Mouse (Mus musculus) embryonic facial prominence, embryonic 10.5 days (tissue): ENCODE data around the gene Mrps26. TPM values are rescaled to one million over a fixed set of nuclear protein-coding genes. Genes with fewer than 3 reads are reported as not detected.
"Not testable (repeated sequence)": the region's sequence is repeated elsewhere in the genome, so short reads cannot be mapped to it uniquely, and the experiment has no call there.

Experiments
- DNase-seq: peaks from one replicate; pipeline ENCODE4 v3.0.0-alpha.2; 2017; ENCODE audit warnings: low spot score
- H3K27ac ChIP-seq: fragments of 300-500 bp; sonication (generic); replicated peaks from 2 replicates; pipeline ENCODE4 v1.5.1; 2016; ENCODE audit warnings: mild to moderate bottlenecking
- H3K27me3 ChIP-seq: fragments of 300-500 bp; sonication (generic); replicated peaks from 2 replicates; pipeline ENCODE4 v1.6.1; 2016; ENCODE audit warnings: low read depth, mild to moderate bottlenecking; ENCODE audit not compliant: poor library complexity, severe bottlenecking
- H3K36me3 ChIP-seq: fragments of 300-500 bp; sonication (generic); replicated peaks from 2 replicates; pipeline ENCODE4 v1.6.1; 2016; ENCODE audit warnings: mild to moderate bottlenecking, moderate library complexity
- H3K4me1 ChIP-seq: fragments of 300-500 bp; sonication (generic); 2 replicates; pipeline ENCODE4 v1.6.1; 2016
- H3K4me3 ChIP-seq: fragments of 300-500 bp; sonication (generic); 2 replicates; pipeline ENCODE4 v1.5.1; 2016; ENCODE audit warnings: mild to moderate bottlenecking, moderate library complexity
- H3K9me3 ChIP-seq: fragments of 300-500 bp; sonication (generic); 2 replicates; pipeline ENCODE4 v1.6.1; 2016; ENCODE audit warnings: mild to moderate bottlenecking
- WGBS: fragments of 180-500 bp; shearing (Covaris S2); methylation state at CpG from one replicate; pipeline ENCODE4 v1.1.7; 2016; 5-methylcytosine and 5-hydroxymethylcytosine counted together
- polyA plus RNA-seq: library from polyadenylated mRNA; unstranded; fragments of >200 nt; fragmentation: Nextera tagmentation; extraction: Ambion mirVana; gene quantifications from 2 replicates; pipeline ENCODE4 v1.2.1, GENCODE M21; 2016

Mrps26 gene
- polyA plus RNA-seq, result 83.7 and 86.4 TPM in 2 replicates

- H3K27ac ChIP-seq, result peak within 1 kb of the TSS; percentile 84
- H3K36me3 ChIP-seq, result peaks cover 25% of the 10 kb centered on the region
- DNase-seq, result peak; percentile 95
- no peaks in the 10 kb centered on the region for H3K9me3 ChIP-seq
- H3K4me3 ChIP-seq, result peak within 1 kb of the TSS; percentile 73
- peaks cover 24% of the 10 kb centered on the region for H3K4me1 ChIP-seq
- WGBS, result under 1% methylated on average over 61 of the region's 61 CpGs
- no peaks in the 10 kb centered on the region for H3K27me3 ChIP-seq
Measured at GRCm38 (mm10) chr2:130563212-130564055, at the start of gene Mrps26. Gene Mrps26, plus strand, starts transcription at chr2:130563742.

GRCm38 (mm10) chr2:130513907-130514306 is 49.6 kb upstream of the Mrps26 start:
- Histone ChIP-seq H3K36me3 (peaks cover 53% of the 10 kb centered on the region), H3K4me1 (peaks cover 13% of the 10 kb centered on the region), H3K9me3 (no peaks in the 10 kb centered on the region), H3K27ac (no peak overlapping the region), H3K27me3 (no peaks in the 10 kb centered on the region), H3K4me3 (no peak overlapping the region)
- WGBS, result 92% methylated on average over 8 of the region's 8 CpGs
- DNase-seq, result no peak

DNA sequence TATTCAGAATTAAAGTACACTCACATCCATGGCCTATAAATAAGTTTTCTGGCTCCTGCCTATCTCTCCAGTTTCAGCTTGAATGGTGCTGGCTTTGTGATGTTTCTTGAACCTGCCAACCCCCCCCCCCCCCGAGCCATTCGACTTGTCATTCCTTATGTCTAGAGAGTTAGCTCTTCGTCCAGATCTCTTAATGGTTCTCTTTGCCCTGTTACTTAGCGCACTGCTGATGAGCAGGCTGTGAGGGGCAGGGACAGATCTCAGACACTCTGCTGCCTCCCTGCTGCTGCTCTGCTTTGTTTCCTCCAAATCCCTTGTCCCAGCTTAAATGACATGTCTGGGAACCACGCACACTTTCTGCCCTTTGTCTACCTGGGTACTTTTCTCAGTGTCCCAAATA is 47.8 kb upstream of the Mrps26 start:
- no peak for DNase-seq
- H3K27ac ChIP-seq, result no peak overlapping the region; the same call in 1 of the 2 replicates
- H3K9me3 ChIP-seq, result no peaks in the 10 kb centered on the region
- WGBS, result 51% methylated on average over 5 of the region's 5 CpGs
- H3K4me3 ChIP-seq, result no peak overlapping the region
- H3K36me3 ChIP-seq, result peaks cover 60% of the 10 kb centered on the region
- H3K4me1 ChIP-seq, result peaks cover 13% of the 10 kb centered on the region
- H3K27me3 ChIP-seq, result no peaks in the 10 kb centered on the region

- Histone ChIP-seq H3K27ac (no peak overlapping the region), H3K4me3 (no peak overlapping the region), H3K4me1 (0 out of 2 replicates have a peak, but pooled peaks cover 5% of the 10 kb centered on the region), H3K36me3 (peaks cover 88% of the 10 kb centered on the region), H3K27me3 (no peaks in the 10 kb centered on the region), H3K9me3 (no peaks in the 10 kb centered on the region)
- WGBS, result 92% methylated on average over 2 of the region's 2 CpGs
- no peak for DNase-seq
Measured at GRCm38 (mm10) chr2:130521927-130522326, 41.6 kb upstream of the Mrps26 start.

- H3K9me3 ChIP-seq, H3K27ac ChIP-seq, DNase-seq, H3K4me3 ChIP-seq, H3K27me3 ChIP-seq, H3K4me1 ChIP-seq: not testable (repeated sequence)
- peaks cover 79% of the 10 kb centered on the region for H3K36me3 ChIP-seq
- WGBS, result 90% methylated on average over 4 of the region's 4 CpGs
Measured at GRCm38 (mm10) chr2:130525480-130525879, 38.1 kb upstream of the Mrps26 start.

- Histone ChIP-seq H3K9me3 (no peaks in the 10 kb centered on the region), H3K27me3 (no peaks in the 10 kb centered on the region), H3K4me1 (no peaks in the 10 kb centered on the region), H3K27ac (no peak overlapping the region), H3K4me3 (no peak overlapping the region), H3K36me3 (peaks cover 68% of the 10 kb centered on the region)
- 86% methylated on average over 6 of the region's 6 CpGs for WGBS
- DNase-seq, result no peak
Measured at GRCm38 (mm10) chr2:130528457-130528856, 35.1 kb upstream of the Mrps26 start.

DNA sequence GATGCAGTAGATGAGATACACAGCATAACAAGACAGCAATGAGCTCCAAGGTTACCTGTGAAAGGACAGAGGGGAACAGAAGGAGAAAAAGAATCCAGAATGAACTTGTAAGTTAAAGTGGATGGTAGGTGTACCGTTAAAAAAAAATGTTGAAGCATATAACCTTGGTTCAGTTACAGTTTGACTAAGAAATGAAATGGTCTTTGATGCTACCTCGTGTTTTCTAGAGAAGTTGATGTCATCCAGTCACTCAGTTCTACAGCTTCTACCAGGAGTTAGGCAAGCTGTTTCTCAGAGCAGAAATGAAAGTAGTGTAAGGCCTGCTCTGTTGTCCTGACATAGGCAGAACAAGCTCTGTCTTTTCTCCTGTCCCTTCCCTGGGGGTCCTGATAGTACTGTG is 34.3 kb upstream of the Mrps26 start:
- 94% methylated on average over 2 of the region's 2 CpGs for WGBS
- no peak overlapping the region for H3K4me3 ChIP-seq
- H3K27ac ChIP-seq, result no peak overlapping the region
- DNase-seq, result no peak
- H3K9me3 ChIP-seq, result no peaks in the 10 kb centered on the region
- no peaks in the 10 kb centered on the region for H3K27me3 ChIP-seq
- H3K4me1 ChIP-seq, result no peaks in the 10 kb centered on the region
- H3K36me3 ChIP-seq, result peaks cover 68% of the 10 kb centered on the region

DNA sequence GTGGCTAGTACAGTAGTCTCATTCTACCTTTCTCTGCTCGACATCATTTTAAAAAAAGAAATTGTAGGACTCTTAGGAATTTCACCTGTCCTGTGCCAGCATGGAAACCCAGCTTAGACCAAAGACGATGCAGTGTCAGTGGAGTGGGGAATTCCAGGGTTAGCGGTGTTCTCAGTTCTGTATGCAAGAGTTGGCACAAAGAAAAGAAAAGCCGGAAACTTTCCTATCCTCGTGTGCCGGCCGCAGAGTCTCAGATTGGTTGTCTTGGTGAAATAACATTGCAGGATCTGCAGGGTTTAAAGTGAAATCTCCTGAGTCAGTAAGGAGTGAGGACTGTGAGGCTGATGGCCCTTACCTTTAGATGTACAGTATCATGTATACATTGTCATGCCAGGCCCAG is 33.6 kb upstream of the Mrps26 start:
- Histone ChIP-seq H3K36me3 (peaks cover 70% of the 10 kb centered on the region), H3K27me3 (no peaks in the 10 kb centered on the region), H3K9me3 (no peaks in the 10 kb centered on the region), H3K4me3 (no peak overlapping the region), H3K4me1 (no peaks in the 10 kb centered on the region), H3K27ac (no peak overlapping the region)
- no peak for DNase-seq
- WGBS, result 91% methylated on average over 7 of the region's 7 CpGs

DNA sequence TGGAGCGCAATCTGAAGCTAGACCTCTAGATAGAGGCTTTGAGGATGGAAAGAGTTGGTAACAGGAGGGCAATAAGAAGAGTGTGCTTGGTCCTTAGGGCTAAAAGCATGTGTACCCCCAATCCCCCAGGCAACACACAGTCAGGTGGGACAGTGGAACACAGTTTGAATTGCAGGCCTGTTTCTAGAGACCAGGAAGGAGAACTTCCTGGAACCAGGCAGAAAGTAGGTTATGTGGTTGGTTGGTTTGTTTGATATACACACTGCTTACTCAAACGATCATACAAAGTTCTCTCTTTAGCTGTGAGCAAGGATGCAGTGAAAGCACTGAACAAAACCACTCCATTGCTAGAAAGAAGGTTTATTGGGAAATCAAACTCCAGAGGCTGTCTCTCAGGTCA is 31.3 kb upstream of the Mrps26 start:
- DNase-seq, result no peak
- Histone ChIP-seq H3K36me3 (peaks cover 72% of the 10 kb centered on the region), H3K27me3 (no peaks in the 10 kb centered on the region), H3K9me3 (no peaks in the 10 kb centered on the region), H3K27ac (no peak overlapping the region), H3K4me1 (no peaks in the 10 kb centered on the region), H3K4me3 (no peak overlapping the region)
- WGBS, result 83% methylated on average over 2 of the region's 2 CpGs

GRCm38 (mm10) chr2:130535017-130535416 is 28.5 kb upstream of the Mrps26 start:
- Histone ChIP-seq H3K36me3 (peaks cover 85% of the 10 kb centered on the region), H3K4me3 (no peak overlapping the region), H3K27me3 (no peaks in the 10 kb centered on the region), H3K9me3 (no peaks in the 10 kb centered on the region), H3K27ac (no peak overlapping the region), H3K4me1 (no peaks in the 10 kb centered on the region)
- 95% methylated on average over 6 of the region's 6 CpGs for WGBS
- no peak for DNase-seq

DNA sequence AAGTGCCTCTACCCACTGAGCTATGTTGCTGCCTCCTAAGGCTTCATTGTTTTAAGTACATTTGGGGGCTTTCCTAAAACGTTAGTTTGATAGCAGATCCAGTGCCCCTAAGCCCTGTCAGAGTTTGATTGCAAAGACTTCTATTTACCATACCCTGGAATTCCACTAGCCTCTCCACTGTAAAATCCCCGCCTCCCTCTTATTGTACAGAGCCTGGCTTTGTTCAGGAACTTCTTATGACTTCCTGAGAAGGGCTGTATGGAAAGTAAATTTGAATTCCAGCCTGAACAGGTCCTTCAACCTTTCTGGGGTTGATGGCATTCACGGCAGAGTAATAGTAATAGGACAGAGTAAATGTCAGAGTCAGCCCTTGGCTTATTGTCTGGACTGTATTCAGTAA is 26.7 kb upstream of the Mrps26 start:
- H3K36me3 ChIP-seq, result peaks cover 93% of the 10 kb centered on the region
- WGBS, result 82% methylated on average over 3 of the region's 3 CpGs
- H3K4me1 ChIP-seq, result no peaks in the 10 kb centered on the region
- no peak overlapping the region for H3K27ac ChIP-seq
- no peak for DNase-seq
- H3K4me3 ChIP-seq, result no peak overlapping the region
- no peaks in the 10 kb centered on the region for H3K27me3 ChIP-seq
- H3K9me3 ChIP-seq, result no peaks in the 10 kb centered on the region

- WGBS, result 90% methylated on average over 8 of the region's 8 CpGs
- Histone ChIP-seq H3K27me3 (no peaks in the 10 kb centered on the region), H3K4me3 (no peak overlapping the region), H3K4me1 (no peaks in the 10 kb centered on the region), H3K36me3 (peaks cover 96% of the 10 kb centered on the region), H3K27ac (no peak overlapping the region), H3K9me3 (no peaks in the 10 kb centered on the region)
- no peak for DNase-seq
Measured at GRCm38 (mm10) chr2:130538876-130539546, 24.5 kb upstream of the Mrps26 start.

- H3K36me3 ChIP-seq, result peaks cover 96% of the 10 kb centered on the region
- WGBS, result 91% methylated on average over 9 of the region's 9 CpGs
- no peaks in the 10 kb centered on the region for H3K9me3 ChIP-seq
- no peaks in the 10 kb centered on the region for H3K4me1 ChIP-seq
- no peak overlapping the region for H3K27ac ChIP-seq
- no peaks in the 10 kb centered on the region for H3K27me3 ChIP-seq
- no peak overlapping the region for H3K4me3 ChIP-seq
- no peak for DNase-seq
Measured at GRCm38 (mm10) chr2:130540266-130540665, 23.3 kb upstream of the Mrps26 start.
